Mouse (Mus musculus) midbrain, embryonic 11.5 days (tissue): ENCODE measurements around the gene Tmprss11b. TPM values are rescaled to one million over a fixed set of nuclear protein-coding genes. Genes with fewer than 3 reads are reported as not detected.

Experiments used
- ATAC-seq: fragments of 200-750 bp; cut with Nextera tagmentation; 2 replicates; pipeline ENCODE4 v1.8.0; 2017; ENCODE audit warnings: moderate TSS enrichment, moderate library complexity; ENCODE audit not compliant: low FRiP score
- DNase-seq: peaks from one replicate; pipeline ENCODE4 v3.0.0; 2015; ENCODE audit warnings: low spot score; ENCODE audit errors: missing footprints
- H3K27ac ChIP-seq: fragments of 300-500 bp; sonication (generic); 2 replicates; pipeline ENCODE4 v1.5.1; 2014; ENCODE audit warnings: low read depth, low read length
- H3K27me3 ChIP-seq: fragments of 300-500 bp; sonication (generic); 2 replicates; pipeline ENCODE4 v1.6.1; 2014; ENCODE audit warnings: mild to moderate bottlenecking, low read length, moderate library complexity, mixed read lengths; ENCODE audit not compliant: control insufficient read depth, insufficient read depth
- H3K36me3 ChIP-seq: fragments of 300-500 bp; sonication (generic); 2 replicates; pipeline ENCODE4 v1.6.1; 2014; ENCODE audit warnings: mild to moderate bottlenecking, low read length, moderate library complexity, mixed read lengths; ENCODE audit not compliant: control insufficient read depth, insufficient read depth
- H3K4me1 ChIP-seq: fragments of 300-500 bp; sonication (generic); 2 replicates; pipeline ENCODE4 v1.6.1; 2014; ENCODE audit warnings: low read length; ENCODE audit not compliant: control insufficient read depth, insufficient read depth
- H3K4me2 ChIP-seq: fragments of 300-500 bp; sonication (generic); 2 replicates; pipeline ENCODE4 v1.6.1; 2014; ENCODE audit warnings: mild to moderate bottlenecking, moderate library complexity
- H3K4me3 ChIP-seq: fragments of 300-500 bp; sonication (generic); 2 replicates; pipeline ENCODE4 v1.5.1; 2014; ENCODE audit warnings: low read depth, low read length
- H3K9ac ChIP-seq: fragments of 300-500 bp; sonication (generic); 2 replicates; pipeline ENCODE4 v1.6.1; 2014; ENCODE audit warnings: low read length
- H3K9me3 ChIP-seq: fragments of 300-500 bp; sonication (generic); 2 replicates; pipeline ENCODE4 v1.6.1; 2016; ENCODE audit warnings: low read length; ENCODE audit not compliant: control insufficient read depth
- WGBS: fragments of 180-500 bp; shearing (Covaris S2); extraction: QIAGEN DNeasy Blood & Tissue Kit; methylation state at CpG from one replicate; pipeline ENCODE4 v1.1.7; 2014; 5-methylcytosine and 5-hydroxymethylcytosine counted together
- polyA plus RNA-seq: library from polyadenylated mRNA; unstranded; fragments of >200 nt; fragmentation: Nextera tagmentation; extraction: Ambion mirVana; gene quantifications from 2 replicates; pipeline ENCODE4 v1.2.1, GENCODE M21; 2014

Tmprss11b gene
- polyA plus RNA-seq, 1 experiment from 2014 or later, result not detected

DNA sequence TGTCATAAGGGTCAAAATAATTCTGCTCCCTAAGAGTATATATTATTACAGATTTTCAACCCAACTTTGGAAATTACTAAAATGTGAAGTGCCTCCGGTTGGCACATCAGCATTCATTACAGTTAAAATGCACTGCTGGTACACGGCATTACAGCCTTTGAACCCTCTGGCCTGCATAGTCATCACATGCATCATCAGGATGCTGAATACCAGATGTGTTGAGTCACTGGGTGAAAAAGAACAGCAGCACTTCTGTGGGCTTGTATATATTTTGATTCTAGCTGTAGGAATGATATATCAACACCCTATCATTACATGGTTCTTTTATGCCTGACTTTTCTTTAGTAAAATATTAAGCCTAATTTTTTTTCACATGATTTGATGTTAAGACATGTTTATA lies 45.5 kb downstream of the Tmprss11b start:
- 96% methylated on average over 2 of the region's 2 CpGs for WGBS
- Histone ChIP-seq H3K27me3 (no peaks in the 10 kb centered on the region), H3K9ac (no peak overlapping the region), H3K27ac (no peak overlapping the region), H3K4me2 (no peak overlapping the region), H3K36me3 (no peaks in the 10 kb centered on the region), H3K4me3 (no peak overlapping the region), H3K9me3 (no peaks in the 10 kb centered on the region), H3K4me1 (no peaks in the 10 kb centered on the region)
- ATAC-seq (no peak), DNase-seq (no peak)

DNA sequence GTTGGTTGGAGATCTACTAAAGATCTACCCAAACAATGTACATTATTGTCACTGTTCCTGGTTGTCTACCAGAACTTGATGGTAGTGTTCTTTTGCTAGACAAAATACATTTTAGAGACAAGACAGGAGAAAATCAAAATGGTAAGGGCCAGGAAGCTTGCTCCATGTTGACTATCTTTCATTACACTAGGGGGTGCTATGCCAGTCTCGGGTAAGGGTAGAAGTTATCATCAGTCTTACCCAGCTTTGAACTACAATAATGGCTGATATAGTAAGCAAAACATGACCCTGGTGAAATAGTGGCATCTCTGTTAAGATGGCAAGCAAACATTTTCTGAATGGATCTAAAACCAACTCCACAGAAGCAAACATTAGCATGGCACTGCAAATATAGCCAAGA lies 54.4 kb downstream of the Tmprss11b start:
- DNase-seq (no peak), ATAC-seq (no peak)
- H3K9ac ChIP-seq, result no peak overlapping the region
- no peaks in the 10 kb centered on the region for H3K4me1 ChIP-seq
- no peaks in the 10 kb centered on the region for H3K36me3 ChIP-seq
- H3K4me3 ChIP-seq, result no peak overlapping the region
- no peaks in the 10 kb centered on the region for H3K27me3 ChIP-seq
- H3K9me3 ChIP-seq, result no peaks in the 10 kb centered on the region
- H3K4me2 ChIP-seq, result no peak overlapping the region
- H3K27ac ChIP-seq, result no peak overlapping the region
- WGBS, result 84% methylated on average over 1 of the region's 1 CpGs

Other genes starting within 250 kb of the Tmprss11b start
- not detected in 2 replicates for gene Tmprss11a, start 207.4 kb downstream of the Tmprss11b start, polyA plus RNA-seq
- gene Tmprss11g, start 157.8 kb downstream of the Tmprss11b start, polyA plus RNA-seq, result not detected in 2 replicates
- gene Tmprss11f, start 43.9 kb downstream of the Tmprss11b start, polyA plus RNA-seq, result 0.04 TPM in 1 of 2 replicates, not detected in the other
- gene Tmprss11e, start 69.5 kb upstream of the Tmprss11b start, polyA plus RNA-seq, result not detected in 2 replicates
- 55.9 TPM in 2 replicates for gene Ythdc1, start 127.9 kb upstream of the Tmprss11b start, polyA plus RNA-seq
- not detected in 2 replicates for gene Ugt2b34, start 230.6 kb upstream of the Tmprss11b start, polyA plus RNA-seq